ENCODE assay signal across 15 mouse cellular contexts in the genomic region with DNA sequence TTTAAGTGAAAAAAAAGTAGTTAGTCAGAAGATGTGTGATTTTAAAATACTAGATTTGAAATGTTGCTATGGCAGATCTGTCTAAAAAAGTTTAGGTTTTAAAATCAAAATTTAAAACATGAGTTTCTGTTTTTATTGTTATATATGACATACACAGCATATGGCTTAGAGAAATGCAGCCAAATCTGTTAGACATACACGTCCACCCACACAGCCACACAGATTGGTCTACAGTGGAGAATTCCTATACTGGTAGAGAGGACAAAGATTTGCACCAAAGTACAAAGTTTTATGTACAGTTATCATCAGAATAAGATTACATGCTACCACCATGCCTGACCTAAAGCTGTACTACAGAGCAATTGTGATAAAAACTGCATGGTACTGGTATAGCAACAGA.
"Had no signal": no experiment of that assay in that cellular context is flagged by ENCODE, and none has a peak within 500 bp of the region (broad histone marks: within the 10 kb centered on the region; RNA-seq: fewer than 3 reads in every experiment).

No protein-coding gene starts in this region.

- DNase-seq: kidney, adult 2 months; kidney, postnatal 25 days; layer of hippocampus, adult 9-11 months; liver; lung, adult 18-20 months; lung, postnatal 10 days; lung, postnatal 36 days; retina, postnatal 1 day; spleen, adult 18-20 months; thymus, adult 18-20 months; thymus, postnatal 36 days had no signal

- ATAC-seq: intestine, postnatal 0 days; liver, embryonic 12.5 days; midbrain, embryonic 13.5 days; midbrain, embryonic 16.5 days had no signal
